Mouse (Mus musculus): Measurements from ENCODE around the gene Btbd3. TPM values are rescaled to one million over a fixed set of nuclear protein-coding genes. Genes with fewer than 3 reads are reported as not detected.

The Btbd3 gene
- polyA plus RNA-seq, 1 experiment = 2.8 TPM

DNA sequence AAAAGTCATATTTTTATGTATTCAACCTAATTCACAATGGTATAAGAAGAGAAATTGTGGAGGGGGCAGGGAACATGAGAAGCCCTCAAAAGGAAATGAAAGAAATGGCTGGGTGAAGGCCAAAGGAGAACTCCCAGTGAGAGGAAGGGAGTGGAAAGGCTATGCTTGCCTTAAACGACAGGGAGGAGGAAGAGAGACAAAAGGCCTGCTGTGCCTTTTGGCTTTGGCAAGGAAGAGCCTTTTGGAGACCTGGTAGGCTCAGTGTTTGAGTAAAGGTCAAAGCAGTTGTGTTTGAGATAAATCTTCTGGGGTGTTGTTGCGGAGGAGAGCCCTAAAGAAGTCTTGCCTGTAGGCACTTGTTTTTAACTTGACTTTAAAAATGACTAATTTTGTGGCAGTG, 175.6 kb downstream of the Btbd3 start:
- Histone ChIP-seq H3K4me1 (ENCODE audit: control insufficient read depth, insufficient read depth, insufficient read length, low read length) (no peaks in the 10 kb centered on the region), H3K4me3 (ENCODE audit: low read depth, low read length) (no peak overlapping the region), H3K27ac (ENCODE audit: insufficient read depth, low read depth, low read length) (no peak overlapping the region), H3K36me3 (ENCODE audit: control insufficient read depth, insufficient read depth, low read length) (no peaks in the 10 kb centered on the region), H3K27me3 (ENCODE audit: control insufficient read depth, insufficient read depth, low read length) (no peaks in the 10 kb centered on the region)
- TF ChIP-seq CTCF (IDR thresholded peaks at IDR 0.05; ENCODE audit: extremely low read depth, insufficient read length, insufficient replicate concordance, low read depth, low read length) (no peak), POLR2A (IDR thresholded peaks at IDR 0.05; ENCODE audit: low read depth, low read length) (no peak)
- WGBS = 48% methylated on average over 2 of the region's 2 CpGs

DNA sequence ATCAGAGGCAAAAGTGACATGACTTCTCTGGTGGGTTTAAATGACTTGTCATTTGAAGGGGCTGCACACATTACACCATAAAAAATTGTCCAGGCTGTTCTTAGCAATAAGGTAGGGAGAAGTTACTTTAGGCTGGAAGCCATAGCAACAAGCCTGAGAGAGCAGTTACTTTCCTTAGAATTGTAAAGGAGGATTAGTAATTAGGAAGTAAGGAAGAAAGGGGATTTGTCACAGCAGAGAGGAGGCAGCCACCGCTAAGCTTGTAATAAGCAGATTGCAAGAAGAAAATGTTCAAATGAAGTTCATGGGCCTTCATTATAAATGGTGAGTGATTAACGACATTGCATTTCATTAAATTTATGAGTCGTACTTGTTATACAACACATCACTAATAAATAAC, 190.1 kb downstream of the Btbd3 start:
- H3K27me3 ChIP-seq (ENCODE audit: control insufficient read depth, insufficient read depth, low read length) = no peaks in the 10 kb centered on the region
- no peaks in the 10 kb centered on the region for H3K4me1 ChIP-seq (ENCODE audit: control insufficient read depth, insufficient read depth, insufficient read length, low read length)
- no peak overlapping the region for H3K4me3 ChIP-seq (ENCODE audit: low read depth, low read length)
- no peaks in the 10 kb centered on the region for H3K36me3 ChIP-seq (ENCODE audit: control insufficient read depth, insufficient read depth, low read length)
- H3K27ac ChIP-seq (ENCODE audit: insufficient read depth, low read depth, low read length) = no peak overlapping the region
- TF ChIP-seq CTCF (IDR thresholded peaks at IDR 0.05; ENCODE audit: extremely low read depth, insufficient read length, insufficient replicate concordance, low read depth, low read length) (no peak), POLR2A (IDR thresholded peaks at IDR 0.05; ENCODE audit: low read depth, low read length) (no peak)
- WGBS = 76% methylated on average over 3 of the region's 3 CpGs

DNA sequence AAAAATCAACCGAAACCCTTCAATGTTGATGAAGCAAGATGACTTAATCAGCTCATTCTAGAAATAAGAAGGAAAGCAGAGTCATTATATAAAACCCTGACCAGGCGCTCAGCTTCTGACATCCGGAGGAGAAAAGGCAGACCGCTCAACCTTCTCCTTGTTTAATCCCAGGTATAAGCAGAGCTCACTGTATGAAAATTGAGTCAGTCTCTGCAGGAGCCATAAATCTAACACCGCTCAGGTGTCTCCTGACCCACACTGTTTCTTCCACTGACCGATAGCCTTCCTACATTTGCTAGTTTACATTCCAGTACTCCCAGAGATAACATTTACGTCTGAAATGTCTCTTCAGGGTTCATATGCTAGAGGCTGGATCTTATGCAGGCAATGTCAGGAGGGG, 190.6 kb downstream of the Btbd3 start:
- Histone ChIP-seq H3K36me3 (ENCODE audit: control insufficient read depth, insufficient read depth, low read length) (no peaks in the 10 kb centered on the region), H3K27me3 (ENCODE audit: control insufficient read depth, insufficient read depth, low read length) (no peaks in the 10 kb centered on the region), H3K4me1 (ENCODE audit: control insufficient read depth, insufficient read depth, insufficient read length, low read length) (no peaks in the 10 kb centered on the region), H3K4me3 (ENCODE audit: low read depth, low read length) (no peak overlapping the region), H3K27ac (ENCODE audit: insufficient read depth, low read depth, low read length) (no peak overlapping the region)
- WGBS = 75% methylated on average over 7 of the region's 7 CpGs
- TF ChIP-seq POLR2A (IDR thresholded peaks at IDR 0.05; ENCODE audit: low read depth, low read length) (no peak), CTCF (IDR thresholded peaks at IDR 0.05; ENCODE audit: extremely low read depth, insufficient read length, insufficient replicate concordance, low read depth, low read length) (no peak)

DNA sequence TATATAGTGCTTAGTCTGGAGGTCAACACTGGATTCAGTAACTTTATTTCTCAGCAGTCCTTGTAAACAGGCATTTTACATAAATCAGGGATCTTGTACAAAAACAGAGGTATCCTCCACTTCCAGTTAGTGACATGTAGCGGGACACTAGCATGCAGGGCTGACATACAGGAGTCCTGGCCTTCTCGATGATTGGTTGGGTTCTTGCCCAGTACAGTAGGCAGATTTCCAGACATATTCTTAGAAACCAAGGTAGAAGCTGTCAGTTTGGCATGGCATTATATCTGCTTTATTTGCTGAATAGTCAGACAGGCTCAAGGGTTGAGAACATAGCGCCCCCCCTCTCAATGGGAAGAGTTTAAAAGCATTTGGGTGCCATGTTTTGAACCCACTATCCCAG, 191.3 kb downstream of the Btbd3 start:
- no peaks in the 10 kb centered on the region for H3K27me3 ChIP-seq (ENCODE audit: control insufficient read depth, insufficient read depth, low read length)
- TF ChIP-seq CTCF (IDR thresholded peaks at IDR 0.05; ENCODE audit: extremely low read depth, insufficient read length, insufficient replicate concordance, low read depth, low read length) (no peak), POLR2A (IDR thresholded peaks at IDR 0.05; ENCODE audit: low read depth, low read length) (no peak)
- no peaks in the 10 kb centered on the region for H3K4me1 ChIP-seq (ENCODE audit: control insufficient read depth, insufficient read depth, insufficient read length, low read length)
- H3K27ac ChIP-seq (ENCODE audit: insufficient read depth, low read depth, low read length) = no peak overlapping the region
- WGBS = 86% methylated on average over 3 of the region's 3 CpGs
- no peak overlapping the region for H3K4me3 ChIP-seq (ENCODE audit: low read depth, low read length)
- H3K36me3 ChIP-seq (ENCODE audit: control insufficient read depth, insufficient read depth, low read length) = no peaks in the 10 kb centered on the region

DNA sequence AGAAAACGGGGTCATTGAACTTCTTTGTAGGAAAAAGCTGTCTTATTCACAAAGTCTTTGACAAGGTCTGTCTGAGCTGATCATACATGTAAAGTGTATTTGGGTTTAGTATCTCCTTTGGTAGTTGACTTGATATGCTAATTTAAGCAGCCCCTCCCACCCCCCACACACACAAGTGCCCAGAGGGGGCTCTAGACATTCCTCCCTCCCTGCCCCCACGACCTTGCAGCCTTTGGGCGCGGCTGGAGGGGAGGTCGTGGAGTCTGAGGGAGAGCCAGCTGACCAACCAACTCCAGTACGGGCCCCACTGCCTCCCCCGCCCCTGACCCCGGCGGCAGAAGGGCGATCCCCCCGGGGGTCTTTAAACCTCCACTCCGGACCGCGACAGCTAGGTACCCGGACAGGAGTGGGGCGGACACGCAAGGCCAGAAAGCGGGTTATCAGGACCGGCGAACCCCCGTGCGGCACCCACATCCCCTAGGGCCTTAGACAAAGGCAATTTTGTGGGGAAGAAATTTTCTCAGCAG, 211.7 kb downstream of the Btbd3 start:
- no peaks in the 10 kb centered on the region for H3K27me3 ChIP-seq (ENCODE audit: control insufficient read depth, insufficient read depth, low read length)
- 79% methylated on average over 22 of the region's 22 CpGs for WGBS
- no peak overlapping the region for H3K27ac ChIP-seq (ENCODE audit: insufficient read depth, low read depth, low read length)
- no peak overlapping the region for H3K4me3 ChIP-seq (ENCODE audit: low read depth, low read length)
- no peaks in the 10 kb centered on the region for H3K4me1 ChIP-seq (ENCODE audit: control insufficient read depth, insufficient read depth, insufficient read length, low read length)
- TF ChIP-seq CTCF (IDR thresholded peaks at IDR 0.05; ENCODE audit: extremely low read depth, insufficient read length, insufficient replicate concordance, low read depth, low read length) (no peak), POLR2A (IDR thresholded peaks at IDR 0.05; ENCODE audit: low read depth, low read length) (no peak)
- no peaks in the 10 kb centered on the region for H3K36me3 ChIP-seq (ENCODE audit: control insufficient read depth, insufficient read depth, low read length)

DNA sequence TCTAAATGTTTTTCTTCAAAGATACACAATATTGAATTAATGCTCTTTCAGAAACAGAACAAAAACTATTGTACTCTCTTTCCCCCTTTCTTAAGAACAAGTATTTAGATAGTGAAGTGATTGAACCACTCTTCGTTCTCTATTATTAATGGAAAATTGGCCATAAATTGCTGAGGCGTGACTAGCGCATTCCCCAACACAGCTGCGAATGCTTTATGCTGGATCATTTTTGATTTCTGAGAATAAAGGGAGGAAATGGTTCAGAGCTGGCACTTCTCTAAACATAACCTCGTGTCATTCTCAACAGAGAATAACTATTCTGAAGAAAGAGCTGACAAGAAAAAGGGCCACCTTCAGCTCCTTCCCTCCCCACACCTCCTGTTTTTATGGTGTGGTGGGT, 217.0 kb downstream of the Btbd3 start:
- H3K4me3 ChIP-seq (ENCODE audit: low read depth, low read length) = no peak overlapping the region
- H3K27ac ChIP-seq (ENCODE audit: insufficient read depth, low read depth, low read length) = no peak overlapping the region
- TF ChIP-seq CTCF (IDR thresholded peaks at IDR 0.05; ENCODE audit: extremely low read depth, insufficient read length, insufficient replicate concordance, low read depth, low read length) = no peak
- no peak for TF ChIP-seq POLR2A (IDR thresholded peaks at IDR 0.05; ENCODE audit: low read depth, low read length)
- H3K36me3 ChIP-seq (ENCODE audit: control insufficient read depth, insufficient read depth, low read length) = no peaks in the 10 kb centered on the region
- H3K27me3 ChIP-seq (ENCODE audit: control insufficient read depth, insufficient read depth, low read length) = no peaks in the 10 kb centered on the region
- no peaks in the 10 kb centered on the region for H3K4me1 ChIP-seq (ENCODE audit: control insufficient read depth, insufficient read depth, insufficient read length, low read length)
- WGBS = 76% methylated on average over 5 of the region's 5 CpGs

DNA sequence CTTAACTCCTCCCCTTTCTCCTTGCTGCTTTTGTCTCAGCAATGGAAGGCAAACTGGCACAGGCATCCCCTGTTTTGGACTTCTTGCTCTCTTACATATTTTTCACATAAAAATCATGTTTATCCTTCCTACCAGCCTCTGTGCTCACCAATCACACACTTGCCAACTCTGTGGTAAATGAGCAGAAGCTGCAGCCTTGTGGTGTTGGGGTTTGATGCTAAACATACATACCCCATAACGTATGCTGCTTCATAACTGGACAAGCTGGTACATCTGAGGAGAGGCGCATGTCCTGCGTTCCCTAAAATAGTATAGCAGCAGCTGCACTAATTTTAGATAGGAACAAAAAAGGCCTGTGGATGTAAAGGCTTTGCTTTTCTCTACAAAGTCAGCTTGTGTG, 220.1 kb downstream of the Btbd3 start:
- 81% methylated on average over 3 of the region's 3 CpGs for WGBS
- Histone ChIP-seq H3K27me3 (ENCODE audit: control insufficient read depth, insufficient read depth, low read length) (no peaks in the 10 kb centered on the region), H3K4me1 (ENCODE audit: control insufficient read depth, insufficient read depth, insufficient read length, low read length) (no peaks in the 10 kb centered on the region), H3K36me3 (ENCODE audit: control insufficient read depth, insufficient read depth, low read length) (no peaks in the 10 kb centered on the region), H3K4me3 (ENCODE audit: low read depth, low read length) (no peak overlapping the region), H3K27ac (ENCODE audit: insufficient read depth, low read depth, low read length) (no peak overlapping the region)
- TF ChIP-seq POLR2A (IDR thresholded peaks at IDR 0.05; ENCODE audit: low read depth, low read length) (no peak), CTCF (IDR thresholded peaks at IDR 0.05; ENCODE audit: extremely low read depth, insufficient read length, insufficient replicate concordance, low read depth, low read length) (no peak)

Measured in small intestine, adult 2 months (tissue).